Mouse (Mus musculus) heart, embryonic 12.5 days (tissue): ENCODE results near the gene Esr1. TPM values are rescaled to one million over a fixed set of nuclear protein-coding genes. Genes with fewer than 3 reads are reported as not detected.

Source experiments
- ATAC-seq: fragments of 200-750 bp; cut with Nextera tagmentation; 2 replicates; pipeline ENCODE4 v1.8.0; 2017; ENCODE audit warnings: moderate TSS enrichment, moderate library complexity; ENCODE audit not compliant: insufficient number of reproducible peaks, low FRiP score
- H3K27ac ChIP-seq: fragments of 300-500 bp; sonication (generic); 2 replicates; pipeline ENCODE4 v1.5.1; 2016; ENCODE audit warnings: mild to moderate bottlenecking, moderate library complexity; ENCODE audit not compliant: poor library complexity, severe bottlenecking
- H3K27me3 ChIP-seq: fragments of 300-500 bp; sonication (generic); replicated peaks from 2 replicates; pipeline ENCODE4 v1.6.1; 2016; ENCODE audit warnings: mild to moderate bottlenecking, moderate library complexity
- H3K36me3 ChIP-seq: fragments of 300-500 bp; sonication (generic); 2 replicates; pipeline ENCODE4 v1.6.1; 2016; ENCODE audit warnings: mild to moderate bottlenecking, moderate library complexity
- H3K4me1 ChIP-seq: fragments of 300-500 bp; sonication (generic); replicated peaks from 2 replicates; pipeline ENCODE4 v1.6.1; 2016; ENCODE audit warnings: mild to moderate bottlenecking
- H3K4me2 ChIP-seq: fragments of 300-500 bp; sonication (generic); 2 replicates; pipeline ENCODE4 v1.6.1; 2016; ENCODE audit warnings: mild to moderate bottlenecking, moderate library complexity
- H3K4me3 ChIP-seq: fragments of 300-500 bp; sonication (generic); 2 replicates; pipeline ENCODE4 v1.5.1; 2016; ENCODE audit warnings: mild to moderate bottlenecking
- H3K9ac ChIP-seq: fragments of 300-500 bp; sonication (generic); 2 replicates; pipeline ENCODE4 v1.6.1; 2016; ENCODE audit warnings: mild to moderate bottlenecking, moderate library complexity
- H3K9me3 ChIP-seq: fragments of 300-500 bp; sonication (generic); replicated peaks from 2 replicates; pipeline ENCODE4 v1.6.1; 2016; ENCODE audit warnings: mild to moderate bottlenecking, moderate library complexity
- WGBS: fragments of 180-500 bp; shearing (Covaris S2); methylation state at CpG from one replicate; pipeline ENCODE4 v1.1.7; 2016; 5-methylcytosine and 5-hydroxymethylcytosine counted together
- polyA plus RNA-seq: library from polyadenylated mRNA; unstranded; fragments of >200 nt; fragmentation: Nextera tagmentation; extraction: Ambion mirVana; gene quantifications from 2 replicates; pipeline ENCODE4 v1.2.1, GENCODE M21; 2016

Esr1 gene
- polyA plus RNA-seq, result 1.00 and 1.2 TPM in 2 replicates

GRCm38 (mm10) chr10:4611386-4612155 is at the start of gene Esr1:
Esr1 (plus strand) TSS chr10:4611593.
- Histone ChIP-seq H3K27me3 (no peaks in the 10 kb centered on the region), H3K36me3 (no peaks in the 10 kb centered on the region), H3K4me2 (peak within 1 kb of the TSS; percentile 63), H3K9me3 (no peaks in the 10 kb centered on the region), H3K4me1 (no peaks in the 10 kb centered on the region), H3K4me3 (peak within 1 kb of the TSS; percentile 32), H3K9ac (no peak within 1 kb of the TSS), H3K27ac (no peak within 1 kb of the TSS)
- no peak for ATAC-seq
- WGBS, result 46% methylated on average over 13 of the region's 13 CpGs

DNA sequence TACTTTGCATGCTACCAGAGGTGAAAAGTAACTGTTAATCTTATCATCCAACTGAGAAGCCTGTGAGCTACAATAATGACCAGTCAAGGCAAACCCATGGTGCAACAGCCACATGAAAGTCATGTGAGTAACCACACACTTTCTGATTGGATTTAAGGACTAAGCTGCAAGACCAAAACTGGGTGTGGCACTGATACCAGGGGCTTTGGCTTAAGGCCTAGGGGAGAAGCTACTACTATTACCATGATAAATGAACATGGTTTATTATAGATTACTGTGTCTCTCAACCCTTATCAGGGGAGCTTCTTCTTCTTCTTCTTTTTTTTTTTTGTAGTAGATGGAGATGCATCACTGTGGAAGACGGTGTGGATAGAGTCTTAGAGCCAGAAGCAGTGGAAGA is 46.2 kb upstream of the Esr1 start:
- Histone ChIP-seq H3K9ac (no peak overlapping the region), H3K27me3 (no peaks in the 10 kb centered on the region), H3K4me2 (no peak overlapping the region), H3K27ac (no peak overlapping the region), H3K4me3 (no peak overlapping the region), H3K36me3 (no peaks in the 10 kb centered on the region), H3K4me1 (no peaks in the 10 kb centered on the region), H3K9me3 (no peaks in the 10 kb centered on the region)
- 67% methylated on average over 1 of the region's 1 CpGs for WGBS
- ATAC-seq, result no peak

DNA sequence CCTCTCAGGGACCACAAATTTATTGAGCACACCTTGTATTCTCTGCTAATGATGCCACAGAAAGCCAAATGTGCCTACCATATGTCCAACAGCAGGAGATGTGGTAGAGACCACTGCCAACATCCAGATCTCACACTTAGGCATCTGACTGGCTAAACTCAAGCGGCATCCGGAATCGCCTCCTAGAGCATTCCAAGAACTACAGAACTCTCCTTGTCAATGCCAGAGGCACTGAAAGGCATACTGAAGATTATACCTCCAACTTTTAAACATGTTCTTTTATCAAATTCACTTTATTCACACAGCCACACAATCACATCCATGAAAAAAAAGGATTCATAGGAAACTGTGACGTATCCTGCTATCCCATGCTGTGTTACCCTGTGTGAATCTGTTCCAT is 40.6 kb upstream of the Esr1 start:
- Histone ChIP-seq H3K27me3 (no peaks in the 10 kb centered on the region), H3K9ac (no peak overlapping the region), H3K4me1 (no peaks in the 10 kb centered on the region), H3K36me3 (no peaks in the 10 kb centered on the region), H3K4me2 (no peak overlapping the region), H3K9me3 (no peaks in the 10 kb centered on the region), H3K4me3 (no peak overlapping the region), H3K27ac (no peak overlapping the region)
- ATAC-seq, result no peak
- WGBS, result 87% methylated on average over 4 of the region's 4 CpGs

GRCm38 (mm10) chr10:4571304-4571703 is 40.1 kb upstream of the Esr1 start:
- H3K27me3 ChIP-seq, result no peaks in the 10 kb centered on the region
- no peaks in the 10 kb centered on the region for H3K36me3 ChIP-seq
- no peak for ATAC-seq
- WGBS, result 77% methylated on average over 4 of the region's 4 CpGs
- H3K9me3 ChIP-seq, result no peaks in the 10 kb centered on the region
- H3K9ac ChIP-seq, result no peak overlapping the region
- no peak overlapping the region for H3K4me2 ChIP-seq
- no peak overlapping the region for H3K4me3 ChIP-seq
- no peaks in the 10 kb centered on the region for H3K4me1 ChIP-seq
- no peak overlapping the region for H3K27ac ChIP-seq

- H3K4me3 ChIP-seq, result no peak overlapping the region
- no peaks in the 10 kb centered on the region for H3K36me3 ChIP-seq
- no peak overlapping the region for H3K4me2 ChIP-seq
- no peak overlapping the region for H3K27ac ChIP-seq
- H3K9me3 ChIP-seq, result no peaks in the 10 kb centered on the region
- no peak for ATAC-seq
- H3K9ac ChIP-seq, result no peak overlapping the region
- 81% methylated on average over 5 of the region's 5 CpGs for WGBS
- H3K27me3 ChIP-seq, result no peaks in the 10 kb centered on the region
- no peaks in the 10 kb centered on the region for H3K4me1 ChIP-seq
These were observed 29.5 kb upstream of the Esr1 start for GRCm38 (mm10) chr10:4581905-4582304.

DNA sequence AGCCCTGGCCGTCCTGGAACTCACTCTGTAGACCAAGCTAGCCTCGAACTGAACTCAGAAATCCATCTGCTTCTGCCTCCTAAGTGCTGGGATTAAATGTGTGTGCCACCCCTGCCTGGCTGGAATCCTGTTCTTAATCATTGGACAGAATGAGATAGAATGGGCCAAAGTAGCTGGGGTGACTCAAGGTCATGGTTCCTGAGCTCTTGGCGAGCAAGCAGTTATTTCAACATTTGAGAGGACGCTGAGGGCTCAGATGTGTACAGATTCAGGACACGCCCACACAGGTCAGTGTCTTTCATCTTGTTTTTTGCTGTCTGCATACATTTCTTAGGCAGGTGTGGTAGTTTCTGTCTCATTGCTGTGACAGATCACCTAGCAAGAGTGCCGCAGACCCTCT is 24.7 kb upstream of the Esr1 start:
- H3K27me3 ChIP-seq, result no peaks in the 10 kb centered on the region
- H3K9me3 ChIP-seq, result no peaks in the 10 kb centered on the region
- 85% methylated on average over 6 of the region's 6 CpGs for WGBS
- no peaks in the 10 kb centered on the region for H3K36me3 ChIP-seq
- no peak overlapping the region for H3K4me2 ChIP-seq
- H3K9ac ChIP-seq, result no peak overlapping the region
- H3K4me1 ChIP-seq, result no peaks in the 10 kb centered on the region
- H3K4me3 ChIP-seq, result no peak overlapping the region
- no peak overlapping the region for H3K27ac ChIP-seq
- no peak for ATAC-seq

- WGBS, result 81% methylated on average over 4 of the region's 4 CpGs
- Histone ChIP-seq H3K4me1 (no peaks in the 10 kb centered on the region), H3K9me3 (no peaks in the 10 kb centered on the region), H3K9ac (no peak overlapping the region), H3K27ac (no peak overlapping the region), H3K4me2 (no peak overlapping the region), H3K36me3 (no peaks in the 10 kb centered on the region), H3K4me3 (no peak overlapping the region), H3K27me3 (no peaks in the 10 kb centered on the region)
- ATAC-seq, result no peak
These were observed 21.8 kb upstream of the Esr1 start for GRCm38 (mm10) chr10:4589576-4589975.

DNA sequence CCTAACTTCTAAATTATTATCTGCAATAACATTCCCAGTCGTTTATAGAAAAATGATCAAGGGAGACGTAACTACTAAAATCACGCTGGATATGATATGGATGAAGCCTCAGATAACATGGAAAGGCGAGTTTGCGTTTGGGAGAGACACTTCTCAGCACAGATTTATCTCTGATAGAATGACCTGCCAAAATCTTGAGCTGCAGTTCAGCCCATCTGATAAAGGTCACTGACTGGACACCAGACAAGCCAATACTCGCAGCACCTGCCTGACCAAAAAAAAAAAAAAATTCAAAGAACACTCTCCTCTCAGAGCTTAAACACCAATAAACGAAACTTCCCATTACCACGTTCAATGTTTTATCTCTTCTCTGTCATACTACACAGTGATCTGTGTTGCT is 20.4 kb upstream of the Esr1 start:
- Histone ChIP-seq H3K4me1 (no peaks in the 10 kb centered on the region), H3K27me3 (no peaks in the 10 kb centered on the region), H3K36me3 (no peaks in the 10 kb centered on the region), H3K4me3 (no peak overlapping the region), H3K9me3 (no peaks in the 10 kb centered on the region), H3K27ac (no peak overlapping the region), H3K9ac (no peak overlapping the region), H3K4me2 (no peak overlapping the region)
- WGBS, result 72% methylated on average over 8 of the region's 8 CpGs
- no peak for ATAC-seq

- Histone ChIP-seq H3K9ac (no peak overlapping the region), H3K27me3 (no peaks in the 10 kb centered on the region), H3K4me1 (no peaks in the 10 kb centered on the region), H3K27ac (no peak overlapping the region), H3K4me2 (no peak overlapping the region), H3K4me3 (no peak overlapping the region), H3K36me3 (no peaks in the 10 kb centered on the region), H3K9me3 (no peaks in the 10 kb centered on the region)
- ATAC-seq, result no peak
- 62% methylated on average over 4 of the region's 4 CpGs for WGBS
These were observed 17.6 kb upstream of the Esr1 start for GRCm38 (mm10) chr10:4593828-4594227.

DNA sequence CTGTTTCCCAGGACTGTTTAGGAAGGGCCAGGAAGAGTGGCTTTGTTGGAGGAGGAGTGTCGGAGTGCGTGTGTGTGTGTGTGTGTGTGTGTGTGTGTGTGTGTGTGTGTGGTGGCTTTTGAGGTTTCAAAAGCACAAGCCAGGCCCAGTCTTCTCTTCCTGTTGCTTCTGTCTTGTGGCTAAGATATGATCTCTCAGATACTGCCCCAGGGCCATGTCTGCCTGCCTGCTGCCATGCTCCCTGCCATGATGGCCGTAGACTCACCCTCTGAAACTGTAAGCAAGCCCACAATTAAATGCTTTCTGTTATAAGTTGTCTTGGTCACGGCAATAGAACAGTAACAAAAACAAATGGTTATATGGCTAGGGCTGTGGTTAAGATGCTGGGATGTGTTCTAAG is 14.2 kb upstream of the Esr1 start:
- H3K36me3 ChIP-seq, result no peaks in the 10 kb centered on the region
- no peaks in the 10 kb centered on the region for H3K27me3 ChIP-seq

GRCm38 (mm10) chr10:4598244-4598842 is 13.1 kb upstream of the Esr1 start:
- Histone ChIP-seq H3K27me3 (no peaks in the 10 kb centered on the region), H3K4me3 (no peak overlapping the region), H3K9me3 (peaks cover 3% of the 10 kb centered on the region; the same call in 1 of the 2 replicates), H3K27ac (no peak overlapping the region), H3K9ac (no peak overlapping the region), H3K36me3 (no peaks in the 10 kb centered on the region), H3K4me1 (no peaks in the 10 kb centered on the region), H3K4me2 (no peak overlapping the region)
- 61% methylated on average over 10 of the region's 10 CpGs for WGBS
- ATAC-seq, result no peak

More for the DNA sequence above, 14.2 kb upstream of the Esr1 start:
- Histone ChIP-seq H3K27ac (no peak overlapping the region), H3K9me3 (no peaks in the 10 kb centered on the region), H3K4me3 (no peak overlapping the region), H3K4me1 (no peaks in the 10 kb centered on the region), H3K4me2 (no peak overlapping the region), H3K9ac (no peak overlapping the region)
- no peak for ATAC-seq
- WGBS, result 88% methylated on average over 4 of the region's 4 CpGs
